Mouse (Mus musculus): ENCODE measurements around the gene Nfatc3.
A peak's percentile ranks its signal among the peaks of the same experiment; 100 is the strongest.
"Not testable (repeated sequence)": the region's sequence is repeated elsewhere in the genome, so short reads cannot be mapped to it uniquely, and the experiment has no call there.

Nfatc3 gene

GRCm38 (mm10) chr8:106058731-106059612 lies at the start of gene Nfatc3:
Nfatc3 (plus strand) TSS chr8:106058840.
- peak; percentile 91 for DNase-seq

GRCm38 (mm10) chr8:106010748-106011642 lies 47.6 kb upstream of the Nfatc3 start:
- peak; percentile 90 for DNase-seq

DNA sequence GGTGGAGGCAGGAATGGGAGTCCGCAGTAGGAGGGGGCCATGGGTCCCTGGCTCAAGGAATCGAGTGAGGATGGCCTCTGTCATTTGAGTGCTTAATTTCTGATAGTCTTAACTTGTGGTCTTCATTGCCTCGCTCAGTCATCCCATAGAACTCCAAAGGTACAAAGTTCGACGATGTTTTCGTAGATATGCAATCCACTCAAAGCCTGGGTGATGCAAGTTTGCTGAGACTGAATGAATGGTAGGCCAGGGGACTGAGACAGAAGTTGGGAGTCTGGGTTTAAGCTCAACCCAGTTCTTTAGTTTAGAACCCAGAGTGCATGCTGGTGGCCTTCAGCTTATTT lies 47.0 kb upstream of the Nfatc3 start, which contains the start of gene Ddx28:
Gene Ddx28, minus strand, starts transcription at position 240 of the 344 bp plus-strand sequence.
- no peak for DNase-seq

DNA sequence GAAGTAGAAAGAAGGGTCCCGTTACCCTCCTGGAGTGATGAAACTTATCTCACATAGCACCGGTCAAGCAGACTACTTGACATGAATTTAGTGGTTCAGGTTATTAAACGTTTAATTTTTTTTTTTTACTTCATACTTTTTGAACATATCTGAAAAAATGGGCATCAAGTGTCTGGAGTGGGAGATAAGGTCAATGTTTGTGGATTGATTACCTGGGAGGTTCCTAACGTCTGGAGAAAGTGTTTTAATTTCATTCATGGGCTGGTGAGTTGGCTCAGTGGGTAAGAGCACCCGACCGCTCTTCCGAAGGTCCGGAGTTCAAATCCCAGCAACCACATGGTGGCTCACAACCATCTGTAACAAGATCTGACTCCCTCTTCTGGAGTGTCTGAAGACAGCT lies 46.4 kb upstream of the Nfatc3 start:
- not testable (repeated sequence) for DNase-seq

DNA sequence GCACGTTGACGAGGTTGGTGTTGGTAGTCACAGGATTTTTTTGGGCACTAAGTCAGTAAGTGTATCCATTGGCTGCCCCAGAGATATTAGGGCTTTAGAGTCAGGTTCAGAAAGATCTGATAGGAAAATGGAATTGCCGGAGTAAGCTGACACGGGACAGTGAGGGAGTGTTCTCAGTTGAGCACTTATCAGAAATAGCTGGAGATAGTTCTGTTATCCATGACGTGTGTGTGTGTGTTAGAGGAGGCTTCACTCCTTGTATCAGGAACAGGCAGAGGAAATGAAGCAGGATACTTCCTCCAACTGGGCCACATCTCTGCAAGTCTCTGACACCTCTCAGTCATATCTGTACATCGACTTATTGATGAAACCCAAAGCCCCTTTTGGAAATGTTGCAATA lies 42.4 kb upstream of the Nfatc3 start:
- DNase-seq, result no peak

- DNase-seq, result no peak
Observed at GRCm38 (mm10) chr8:106017130-106017529, 41.5 kb upstream of the Nfatc3 start.

DNA sequence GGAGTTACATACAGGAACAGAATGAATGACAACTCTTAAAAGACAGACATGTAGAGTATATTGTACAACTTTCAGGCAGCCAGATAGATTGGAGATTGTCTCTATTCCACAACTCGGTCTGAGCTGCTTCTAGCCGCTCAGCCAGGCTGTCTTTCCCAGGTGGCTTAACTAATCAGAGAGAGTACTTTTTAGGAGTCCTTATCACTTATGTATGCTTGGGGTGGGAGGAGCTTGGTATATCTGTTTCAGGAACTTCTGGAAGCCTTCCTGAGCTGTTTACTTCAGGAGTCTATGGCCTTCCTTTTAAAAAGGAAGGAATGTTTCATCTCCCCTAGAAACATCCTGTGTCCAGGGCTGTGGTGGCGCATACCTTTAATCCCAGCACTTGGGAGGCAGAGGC lies 40.6 kb upstream of the Nfatc3 start:
- DNase-seq, result no peak

DNA sequence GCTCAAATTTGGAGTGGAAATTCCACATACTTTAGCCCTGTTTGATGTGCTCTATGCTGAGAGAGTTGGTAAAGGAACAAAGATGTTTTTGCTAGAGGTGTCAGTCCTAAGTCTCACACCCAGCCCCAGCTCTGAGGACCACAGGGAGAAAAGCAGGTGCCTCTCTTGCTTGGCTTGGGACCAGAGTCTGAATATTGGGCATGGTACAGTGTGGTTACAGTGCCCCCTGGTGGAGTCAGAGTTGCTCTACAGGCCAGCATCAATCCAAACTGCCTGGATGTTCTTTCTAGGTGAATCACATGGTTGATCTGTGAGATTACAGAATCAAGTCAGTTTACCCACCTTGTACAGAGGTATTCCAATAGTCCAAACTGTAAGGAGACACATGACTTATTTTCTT lies 36.2 kb upstream of the Nfatc3 start:
- peak; percentile 88 for DNase-seq

- DNase-seq, result no peak
Observed at GRCm38 (mm10) chr8:106038721-106039120, 19.9 kb upstream of the Nfatc3 start.

GRCm38 (mm10) chr8:106039605-106040004 lies 19.0 kb upstream of the Nfatc3 start:
- DNase-seq, result no peak

DNA sequence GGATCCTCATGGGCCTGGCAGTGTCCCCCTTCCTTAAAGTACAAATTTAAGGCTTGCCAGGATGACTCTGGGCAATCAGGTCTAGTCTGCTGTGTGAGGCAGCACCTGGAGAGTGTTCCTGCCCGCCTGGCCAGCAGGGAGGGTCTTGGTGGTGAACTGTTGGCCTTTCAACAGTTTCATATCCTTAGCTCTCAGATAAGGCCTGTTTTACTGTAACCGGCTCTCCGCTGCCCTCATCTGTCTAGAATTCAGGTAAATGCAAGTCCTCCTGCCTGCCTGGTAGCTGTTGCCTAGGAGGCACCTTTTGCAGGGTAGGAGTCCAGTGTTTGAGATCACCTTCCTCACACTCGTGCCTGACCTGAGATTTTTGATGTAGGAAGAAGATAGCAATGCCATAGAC lies 18.4 kb upstream of the Nfatc3 start:
- no peak for DNase-seq

DNA sequence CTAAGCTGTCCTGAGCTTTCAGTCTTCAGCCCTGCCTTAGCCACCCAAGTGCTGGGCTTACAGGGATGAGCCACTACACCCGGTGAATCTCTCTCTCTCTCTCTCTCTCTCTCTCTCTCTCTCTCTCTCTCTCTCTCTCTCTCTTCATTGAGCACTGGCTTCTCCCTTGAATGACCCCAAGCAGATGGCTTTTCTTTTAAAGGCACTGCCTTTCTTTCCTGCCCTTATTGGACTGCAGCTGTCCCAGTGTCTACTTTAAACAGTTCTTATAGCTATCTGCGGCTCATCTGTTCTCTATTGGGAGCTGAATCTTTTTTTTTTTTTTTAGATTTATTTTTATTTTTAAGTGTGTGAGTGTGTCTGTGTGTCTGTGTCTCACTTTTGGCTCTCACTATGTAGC lies 15.6 kb upstream of the Nfatc3 start:
- no peak for DNase-seq

- DNase-seq, result no peak
Observed at GRCm38 (mm10) chr8:106044151-106044550, 14.5 kb upstream of the Nfatc3 start.

DNA sequence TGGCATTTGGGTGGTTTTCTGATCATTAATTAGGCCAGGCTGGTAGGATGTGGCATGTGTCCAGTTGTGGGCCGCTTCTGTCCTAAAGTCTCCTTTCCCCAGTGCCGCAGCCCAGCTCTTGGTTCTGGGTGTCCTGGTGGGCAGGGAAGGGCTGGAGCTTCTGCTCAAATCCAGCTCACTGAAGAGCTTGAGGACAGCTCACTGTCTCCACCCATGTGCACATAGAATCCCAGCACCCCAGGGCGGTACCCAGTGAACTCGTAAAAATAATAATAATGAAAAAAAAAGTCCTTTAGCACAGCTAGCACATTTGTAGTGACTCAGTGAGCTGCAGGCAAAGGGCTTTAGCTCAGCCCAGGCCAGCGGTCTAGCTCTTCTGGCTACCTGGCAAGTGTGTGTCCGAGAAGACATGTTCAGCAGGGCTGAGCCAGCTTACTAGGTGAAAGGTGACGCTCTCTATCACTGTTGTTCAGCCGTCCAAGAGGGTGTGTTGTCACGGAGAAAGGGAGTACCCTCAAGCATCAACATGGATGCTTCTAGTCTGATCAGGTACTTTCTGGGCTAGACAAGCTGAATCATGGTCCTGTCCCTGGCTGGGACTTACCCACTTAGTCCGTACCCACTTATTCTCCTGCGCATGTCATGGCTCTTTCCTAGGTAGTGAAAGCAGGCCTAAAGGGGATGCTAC lies 11.6 kb upstream of the Nfatc3 start:
- DNase-seq, result no peak

DNA sequence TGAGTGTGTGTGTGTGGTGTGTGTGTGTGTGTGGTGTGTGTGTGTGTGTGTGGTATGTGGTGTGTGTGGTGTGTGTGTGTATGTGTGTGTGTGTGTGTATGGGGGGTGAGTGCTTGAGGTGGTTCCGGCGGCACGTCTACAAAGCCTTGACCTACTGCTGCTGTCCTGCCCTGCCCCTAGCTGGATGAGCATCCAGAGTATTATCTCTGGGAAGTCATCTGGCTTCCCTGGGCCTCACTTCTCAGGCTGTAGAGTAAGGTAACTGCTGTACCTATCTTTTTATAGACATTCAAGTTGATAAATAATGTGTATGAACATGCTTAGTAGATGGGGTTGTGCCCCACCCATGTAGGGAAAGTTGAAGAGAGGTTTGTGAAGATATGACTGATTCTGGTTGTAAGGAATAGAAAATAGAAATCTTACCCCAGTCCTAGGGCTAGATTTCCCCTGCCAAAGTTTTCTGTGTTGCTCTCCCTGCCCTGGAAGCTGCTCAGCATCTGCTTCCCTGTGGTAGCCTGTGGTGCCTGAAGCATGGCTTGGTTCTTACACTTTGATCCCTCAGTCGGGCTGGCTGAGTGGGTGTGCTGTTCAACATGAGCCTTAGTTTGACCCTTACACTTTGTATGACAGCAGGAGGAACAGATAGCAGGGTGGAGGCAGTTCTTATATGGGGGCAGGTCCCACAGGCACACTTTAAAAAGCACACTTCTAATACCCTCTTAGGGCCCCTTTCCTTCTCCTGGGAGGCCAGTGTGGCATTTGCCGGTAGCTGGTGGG lies 10.6 kb upstream of the Nfatc3 start:
- DNase-seq, result no peak

- DNase-seq, result no peak
Observed at GRCm38 (mm10) chr8:106049840-106050239, 8.8 kb upstream of the Nfatc3 start.

DNA sequence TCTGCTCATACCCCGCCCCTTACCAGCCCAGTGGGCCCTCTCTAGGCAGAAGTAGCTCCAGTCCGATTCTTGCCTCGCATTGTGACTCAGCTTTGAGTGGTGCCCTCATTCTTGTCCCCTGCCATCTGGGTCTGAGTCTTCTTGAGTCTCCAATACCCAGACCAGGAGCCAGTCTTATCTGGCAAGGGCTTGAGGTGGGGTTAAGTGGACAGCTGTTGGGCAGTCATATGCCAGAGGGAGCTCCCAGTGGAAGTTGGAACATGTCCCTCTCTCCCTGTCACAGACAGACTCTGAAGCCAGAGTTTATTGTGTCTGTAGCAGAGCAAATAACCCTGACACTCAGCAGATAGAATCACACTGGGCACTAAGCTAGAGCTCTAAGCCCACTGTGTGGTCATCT lies 7.6 kb upstream of the Nfatc3 start:
- no peak for DNase-seq

DNA sequence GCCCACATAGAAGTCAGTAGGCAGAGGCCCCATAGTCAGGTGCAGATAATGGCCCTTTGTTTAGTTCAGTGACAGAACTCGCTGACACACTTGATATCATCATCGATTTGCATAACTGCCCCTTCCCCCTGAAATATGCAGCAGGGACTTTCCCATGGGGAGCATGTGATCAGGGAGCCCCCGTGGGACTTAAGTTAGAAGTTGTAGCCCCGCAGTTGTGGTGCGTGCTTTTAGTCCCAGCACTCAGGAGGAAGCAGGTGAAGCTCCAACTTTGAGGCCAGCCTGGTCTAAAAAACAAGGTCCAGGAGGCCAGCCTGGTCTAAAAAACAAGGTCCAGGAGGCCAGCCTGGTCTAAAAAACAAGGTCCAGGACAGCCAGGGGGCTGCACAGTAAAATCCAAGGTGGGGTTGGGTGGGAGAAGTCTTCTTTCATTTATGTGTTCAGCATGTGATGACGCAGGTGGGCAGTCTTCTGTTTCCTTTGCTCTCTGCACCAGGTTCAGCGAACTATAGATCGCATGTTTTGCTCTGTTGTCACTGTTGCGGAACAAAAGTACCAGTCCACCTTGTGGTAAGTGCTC lies 6.0 kb upstream of the Nfatc3 start:
- no peak for DNase-seq

DNA sequence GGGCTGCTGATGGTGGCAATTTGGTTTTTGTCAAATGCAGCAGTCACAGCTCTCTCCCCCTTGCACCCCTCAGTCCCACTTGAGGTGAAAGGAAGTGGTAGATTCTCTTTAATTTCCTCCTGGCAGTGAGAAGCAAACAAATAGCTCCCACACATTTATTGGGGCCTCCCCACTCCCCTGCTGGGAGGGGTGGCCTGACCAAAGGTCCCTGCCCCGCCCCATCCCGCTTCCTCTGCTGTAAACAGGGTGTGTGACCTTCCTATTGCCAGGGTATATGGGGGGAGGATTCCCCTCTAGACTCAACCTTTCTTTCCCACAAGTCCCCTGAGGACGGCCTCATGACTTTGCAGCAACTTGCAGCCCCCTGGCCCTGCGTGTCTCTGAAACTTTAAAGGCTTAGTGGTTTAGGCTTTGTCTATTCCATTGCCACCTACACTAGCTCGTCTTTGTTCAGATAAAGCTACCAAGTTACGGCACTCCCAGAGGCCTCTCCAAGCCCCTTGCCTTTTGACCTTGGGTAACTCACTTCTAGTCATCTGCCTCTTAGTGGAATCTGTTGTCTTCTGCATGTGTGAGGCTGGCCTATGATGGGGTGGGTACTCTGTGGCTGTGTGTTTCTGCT lies 4.3 kb upstream of the Nfatc3 start:
- DNase-seq, result no peak

DNA sequence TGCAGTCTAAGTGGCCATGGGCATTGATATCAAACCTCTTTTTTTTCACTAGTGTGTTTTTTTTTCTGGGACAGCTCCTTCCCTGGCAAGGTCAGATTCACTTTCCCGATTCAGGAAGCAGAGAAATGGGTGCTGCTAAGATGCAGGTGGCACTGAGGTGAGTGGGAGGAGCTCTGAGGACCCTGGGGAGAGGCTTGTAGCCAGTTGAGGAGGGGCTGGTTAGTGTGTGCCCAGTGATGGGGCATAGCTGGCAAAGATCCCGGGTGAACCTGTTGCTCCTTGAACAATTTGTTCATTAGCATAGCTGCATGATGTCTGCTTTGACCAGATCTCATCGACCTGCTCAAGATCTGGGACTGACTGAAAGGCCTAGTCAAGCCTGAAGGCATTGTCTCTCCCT lies 3.6 kb upstream of the Nfatc3 start:
- no peak for DNase-seq

GRCm38 (mm10) chr8:106056455-106056982 lies 2.1 kb upstream of the Nfatc3 start:
- DNase-seq, result no peak
